17 mouse cellular contexts compared by ENCODE assay signal in the genomic region with DNA sequence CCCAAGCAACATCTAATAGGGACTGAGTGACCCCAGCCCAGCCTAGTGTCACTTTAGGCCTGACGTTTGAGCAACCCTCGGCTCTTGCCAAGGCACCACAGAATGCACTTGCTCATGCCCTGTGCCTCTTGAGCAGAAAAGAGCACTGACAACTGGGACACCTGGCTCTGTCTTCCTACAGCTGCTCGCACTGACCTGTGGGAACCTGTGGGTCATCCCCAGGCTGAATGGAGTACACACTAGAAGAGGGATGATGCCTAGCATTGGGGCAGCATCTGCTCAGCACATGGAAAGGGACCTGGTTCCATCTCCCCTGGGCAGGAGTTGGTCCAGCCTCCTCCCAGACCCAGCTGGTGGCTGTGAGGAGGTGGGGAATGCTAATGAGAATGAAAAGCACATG. TPM values are rescaled to one million over a fixed set of nuclear protein-coding genes. Genes with fewer than 3 reads are reported as not detected.
"Had no signal": no experiment of that assay in that cellular context is flagged by ENCODE, and none has a peak within 500 bp of the region (broad histone marks: within the 10 kb centered on the region; RNA-seq: fewer than 3 reads in every experiment).

No protein-coding gene starts in this region.

- H3K9me3 ChIP-seq: neural tube, embryonic 13.5 days; neural tube, embryonic 15.5 days; stomach, embryonic 15.5 days had no signal

- H3K9ac ChIP-seq: neural tube, embryonic 13.5 days; neural tube, embryonic 15.5 days; stomach, embryonic 15.5 days had no signal

- H3K27ac ChIP-seq: neural tube, embryonic 13.5 days; neural tube, embryonic 15.5 days; stomach, embryonic 15.5 days; stomach, postnatal 0 days had no signal

- DNase-seq: retina, postnatal 1 day; right cerebral cortex, adult 18-20 months; right cerebral cortex, postnatal 14 days; right cerebral cortex, postnatal 25 days; right cerebral cortex, postnatal 4 days; spleen, adult 18-20 months; thymus, adult 18-20 months; thymus, adult 2 months; thymus, postnatal 14 days; thymus, postnatal 25 days; thymus, postnatal 36 days; thymus, postnatal 4 days had no signal

- H3K4me1 ChIP-seq: neural tube, embryonic 13.5 days; neural tube, embryonic 15.5 days had no signal

- H3K27me3 ChIP-seq: neural tube, embryonic 13.5 days; neural tube, embryonic 15.5 days; stomach, embryonic 15.5 days had no signal

- H3K4me2 ChIP-seq: neural tube, embryonic 13.5 days; neural tube, embryonic 15.5 days; stomach, embryonic 15.5 days had no signal

- H3K4me3 ChIP-seq: neural tube, embryonic 13.5 days; neural tube, embryonic 15.5 days; stomach, embryonic 15.5 days had no signal

RNA-seq across cellular contexts. Expression of a gene that starts 15.9 kb away (rescaled TPM):
- total RNA-seq: neutrophil, adult 5-6 weeks had no signal

RNA-seq across cellular contexts. Expression of a gene that starts 36.7 kb away (rescaled TPM):
- total RNA-seq: neutrophil, adult 5-6 weeks had no signal
